Mouse (Mus musculus) myocyte (in vitro differentiated cells): ENCODE results near the gene 4930452B06Rik. TPM values are rescaled to one million over a fixed set of nuclear protein-coding genes. Genes with fewer than 3 reads are reported as not detected.

Experiments
- H3K27me3 ChIP-seq: one replicate; pipeline ENCODE4 v1.6.1; 2011; ENCODE audit not compliant: control insufficient read depth, insufficient read depth, insufficient read length
- H3K36me3 ChIP-seq: one replicate; pipeline ENCODE4 v1.6.1; 2011; ENCODE audit not compliant: control insufficient read depth, insufficient read depth
- H3K4me2 ChIP-seq: one replicate; pipeline ENCODE4 v1.6.1; 2011; ENCODE audit warnings: low read depth, control low read depth
- H3K4me3 ChIP-seq: one replicate; pipeline ENCODE4 v1.5.1; 2011; ENCODE audit warnings: mild to moderate bottlenecking, control low read depth, moderate library complexity
- H3K79me2 ChIP-seq: one replicate; pipeline ENCODE4 v1.6.1; 2011; ENCODE audit not compliant: control insufficient read depth, insufficient read depth
- H3ac ChIP-seq: one replicate; pipeline ENCODE4 v1.6.1; 2011; ENCODE audit not compliant: control insufficient read depth, insufficient read length
- CEBPB ChIP-seq: IDR thresholded peaks from 2 replicates; pipeline ENCODE4 v1.6.1; 2011; ENCODE audit warnings: mild to moderate bottlenecking, moderate library complexity; ENCODE audit not compliant: poor library complexity, insufficient read depth, severe bottlenecking
- E2F4 ChIP-seq: IDR thresholded peaks from one replicate; pipeline ENCODE4 v1.6.1; 2011; ENCODE audit warnings: mild to moderate bottlenecking, control low read depth, moderate library complexity; ENCODE audit not compliant: insufficient read depth
- MAX ChIP-seq: IDR thresholded peaks from one replicate; pipeline ENCODE4 v1.6.1; 2011; ENCODE audit warnings: low read depth, mild to moderate bottlenecking, control low read depth
- MYOD1 ChIP-seq, 3 experiments: IDR thresholded peaks; one replicate each; pipeline ENCODE4 v1.6.1; 2011; ENCODE audit warnings: control low read depth in 2 of 3, low read depth in 2 of 3, mild to moderate bottlenecking in 2 of 3, moderate library complexity in 1 of 3; ENCODE audit not compliant: insufficient read length in 2 of 3, control insufficient read depth in 1 of 3
- MYOG ChIP-seq, 3 experiments: IDR thresholded peaks; one replicate each; pipeline ENCODE4 v1.6.1; 2011; ENCODE audit warnings: control low read depth in 2 of 3, low read depth in 2 of 3, mild to moderate bottlenecking in 2 of 3; ENCODE audit not compliant: insufficient read length in 2 of 3, control insufficient read depth in 1 of 3, insufficient read depth in 1 of 3
- POLR2A ChIP-seq: IDR thresholded peaks from one replicate; pipeline ENCODE4 v1.6.1; 2011; ENCODE audit warnings: low read depth, mild to moderate bottlenecking, control low read depth, moderate library complexity; ENCODE audit not compliant: insufficient read length
- POLR2AphosphoS2 ChIP-seq: IDR thresholded peaks from one replicate; pipeline ENCODE4 v1.6.1; 2011; ENCODE audit warnings: low read depth, control low read depth; ENCODE audit not compliant: insufficient read length
- REST ChIP-seq: IDR thresholded peaks from one replicate; pipeline ENCODE4 v1.6.1; 2011; ENCODE audit warnings: mild to moderate bottlenecking, control low read depth, moderate library complexity; ENCODE audit not compliant: insufficient read depth, insufficient read length
- SRF ChIP-seq: IDR thresholded peaks from one replicate; pipeline ENCODE4 v1.6.1; 2011; ENCODE audit warnings: low read depth; ENCODE audit not compliant: control insufficient read depth, insufficient read length
- TCF12 ChIP-seq: IDR thresholded peaks from one replicate; pipeline ENCODE4 v1.6.1; 2011; ENCODE audit warnings: mild to moderate bottlenecking, control low read depth; ENCODE audit not compliant: poor library complexity, insufficient read depth, severe bottlenecking
- TCF3 ChIP-seq: IDR thresholded peaks from one replicate; pipeline ENCODE4 v1.6.1; 2011; ENCODE audit warnings: low read depth, control low read depth; ENCODE audit not compliant: insufficient read length
- USF1 ChIP-seq: IDR thresholded peaks from one replicate; pipeline ENCODE4 v1.6.1; 2011; ENCODE audit warnings: low read depth, mild to moderate bottlenecking, control low read depth, moderate library complexity
- polyA plus RNA-seq: library from polyadenylated mRNA; unstranded; fragments of >200 nt; fragmentation: generic; extraction: Trizol; gene quantifications from one replicate; pipeline ENCODE4 v1.2.1, GENCODE M21; 2012; ENCODE audit warnings: missing spikeins

The 4930452B06Rik gene
- polyA plus RNA-seq, 1 experiment: 0.04 TPM

DNA sequence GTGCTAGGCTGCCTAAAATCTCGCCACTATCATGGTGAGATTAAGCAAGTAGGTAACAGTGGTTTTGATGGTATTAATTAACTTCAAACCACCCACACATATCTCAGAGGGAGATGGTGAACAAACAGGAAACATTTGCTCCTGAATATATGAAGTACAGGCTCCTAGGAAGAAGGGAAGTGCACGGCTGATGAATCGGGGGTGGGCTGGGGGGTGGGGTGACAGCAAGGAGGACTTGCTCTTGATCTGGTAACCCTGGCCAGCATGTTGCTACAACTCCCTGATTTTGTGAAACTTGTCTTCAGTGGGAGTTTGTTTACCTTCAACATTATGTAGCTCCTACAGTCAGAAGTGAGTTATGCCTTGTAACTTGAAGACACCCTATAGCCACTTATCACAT is 224.4 kb downstream of the 4930452B06Rik start:
- H3K4me3 ChIP-seq: no peak overlapping the region
- no peak for TF ChIP-seq SRF
- TF ChIP-seq E2F4: no peak
- TF ChIP-seq MYOG (IDR thresholded peaks at IDR 0.05; ENCODE audit: control insufficient read depth in 1 of 3, insufficient read depth in 1 of 3, insufficient read length in 2 of 3, low read depth in 2 of 3): no peak
- TF ChIP-seq TCF3: no peak
- no peak for TF ChIP-seq POLR2A
- no peak for TF ChIP-seq USF1
- no peaks in the 10 kb centered on the region for H3K79me2 ChIP-seq
- no peaks in the 10 kb centered on the region for H3K36me3 ChIP-seq
- H3K4me2 ChIP-seq: no peak overlapping the region
- no peak overlapping the region for H3ac ChIP-seq
- H3K27me3 ChIP-seq: no peaks in the 10 kb centered on the region

DNA sequence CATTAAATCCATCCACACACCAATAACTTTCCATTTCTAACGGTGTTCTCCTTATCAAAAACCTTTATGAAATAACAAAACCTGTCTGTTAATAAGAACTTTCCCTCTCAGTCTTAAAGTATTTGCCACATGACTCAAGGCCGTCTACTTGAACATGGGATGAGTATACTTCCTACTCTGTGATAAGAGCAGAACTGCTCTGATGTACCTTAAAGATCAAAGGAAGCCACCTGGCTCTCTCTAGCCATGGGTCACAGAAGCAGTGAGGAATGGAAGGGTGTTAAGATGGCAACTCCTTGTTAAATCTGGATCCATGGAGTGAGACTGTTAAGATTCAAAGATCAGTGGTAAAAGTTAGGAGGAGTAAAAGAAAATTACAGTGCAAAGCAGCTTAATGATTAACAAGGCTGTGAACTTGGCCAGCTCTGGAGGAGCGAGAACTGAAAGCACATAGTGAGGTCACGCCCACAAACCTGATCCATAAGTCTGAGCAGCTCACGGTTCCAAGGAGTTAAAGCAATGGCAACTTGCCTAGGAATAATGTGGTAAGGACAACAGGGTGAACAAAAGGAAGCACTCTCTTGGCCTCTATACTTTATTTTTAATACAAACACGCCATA is 235.3 kb downstream of the 4930452B06Rik start:
- no peak overlapping the region for H3K4me3 ChIP-seq
- TF ChIP-seq TCF12 (no peak), POLR2AphosphoS2 (no peak), CEBPB (no peak), USF1 (no peak), REST (no peak), MAX (no peak), TCF3 (no peak), MYOG (IDR thresholded peaks at IDR 0.05; ENCODE audit: control insufficient read depth in 1 of 3, insufficient read depth in 1 of 3, insufficient read length in 2 of 3, low read depth in 2 of 3) (no peak)

GRCm38 (mm10) chr14:8429767-8430166 is 236.3 kb downstream of the 4930452B06Rik start:
- H3ac ChIP-seq: no peak overlapping the region
- H3K4me2 ChIP-seq: no peak overlapping the region
- H3K27me3 ChIP-seq: no peaks in the 10 kb centered on the region
- H3K4me3 ChIP-seq: no peak overlapping the region
- no peaks in the 10 kb centered on the region for H3K79me2 ChIP-seq
- TF ChIP-seq MYOD1 (IDR thresholded peaks at IDR 0.05; ENCODE audit: control insufficient read depth in 1 of 3, insufficient read length in 2 of 3, low read depth in 2 of 3): no peak
- no peak for TF ChIP-seq CEBPB
- no peak for TF ChIP-seq TCF3
- TF ChIP-seq POLR2A: no peak
- no peak for TF ChIP-seq REST
- TF ChIP-seq SRF: no peak
- TF ChIP-seq MYOG (IDR thresholded peaks at IDR 0.05; ENCODE audit: control insufficient read depth in 1 of 3, insufficient read depth in 1 of 3, insufficient read length in 2 of 3, low read depth in 2 of 3): no peak
- TF ChIP-seq E2F4: no peak
- TF ChIP-seq MAX: no peak
- no peak for TF ChIP-seq USF1
- TF ChIP-seq TCF12: no peak
- TF ChIP-seq POLR2AphosphoS2: no peak
- no peaks in the 10 kb centered on the region for H3K36me3 ChIP-seq

More for the DNA sequence above, 235.3 kb downstream of the 4930452B06Rik start:
- no peak overlapping the region for H3ac ChIP-seq
- H3K27me3 ChIP-seq: no peaks in the 10 kb centered on the region
- H3K36me3 ChIP-seq: no peaks in the 10 kb centered on the region
- H3K79me2 ChIP-seq: no peaks in the 10 kb centered on the region
- no peak overlapping the region for H3K4me2 ChIP-seq

DNA sequence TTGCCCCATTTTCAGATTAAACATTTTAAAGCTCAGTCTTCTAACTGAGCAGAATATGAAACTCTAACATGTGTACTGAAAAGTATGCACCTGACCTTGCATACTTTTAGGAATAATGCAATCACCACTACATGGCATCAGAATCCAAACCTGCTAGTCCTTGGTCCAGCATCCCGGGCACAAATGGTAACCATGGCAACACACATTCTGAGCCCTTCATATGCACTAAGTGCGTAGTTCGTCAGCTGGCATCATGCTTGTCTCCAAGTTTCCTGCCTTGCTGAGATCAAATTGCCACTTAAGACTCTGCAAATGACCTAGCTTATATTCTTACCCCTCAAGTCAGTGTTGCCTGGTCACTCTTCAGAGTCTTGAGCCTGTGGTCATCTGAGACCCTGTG is 243.2 kb downstream of the 4930452B06Rik start:
- Histone ChIP-seq H3K79me2 (no peaks in the 10 kb centered on the region), H3K4me3 (no peak overlapping the region), H3K36me3 (no peaks in the 10 kb centered on the region), H3K27me3 (no peaks in the 10 kb centered on the region), H3K4me2 (no peak overlapping the region), H3ac (no peak overlapping the region)
- TF ChIP-seq MAX: no peak
- TF ChIP-seq TCF3: no peak
- no peak for TF ChIP-seq TCF12
- TF ChIP-seq MYOG (IDR thresholded peaks at IDR 0.05; ENCODE audit: control insufficient read depth in 1 of 3, insufficient read depth in 1 of 3, insufficient read length in 2 of 3, low read depth in 2 of 3): no peak
- no peak for TF ChIP-seq USF1
- no peak for TF ChIP-seq MYOD1 (IDR thresholded peaks at IDR 0.05; ENCODE audit: control insufficient read depth in 1 of 3, insufficient read length in 2 of 3, low read depth in 2 of 3)
- TF ChIP-seq POLR2AphosphoS2: no peak
- TF ChIP-seq SRF: no peak
- no peak for TF ChIP-seq E2F4
- no peak for TF ChIP-seq REST
- no peak for TF ChIP-seq CEBPB
- no peak for TF ChIP-seq POLR2A

- Histone ChIP-seq H3ac (no peak overlapping the region), H3K4me2 (no peak overlapping the region), H3K79me2 (no peaks in the 10 kb centered on the region), H3K4me3 (no peak overlapping the region), H3K27me3 (no peaks in the 10 kb centered on the region), H3K36me3 (no peaks in the 10 kb centered on the region)
- TF ChIP-seq TCF3 (no peak), TCF12 (no peak), REST (no peak), USF1 (no peak), MYOG (IDR thresholded peaks at IDR 0.05; ENCODE audit: control insufficient read depth in 1 of 3, insufficient read depth in 1 of 3, insufficient read length in 2 of 3, low read depth in 2 of 3) (no peak), SRF (no peak), POLR2A (no peak), MYOD1 (IDR thresholded peaks at IDR 0.05; ENCODE audit: control insufficient read depth in 1 of 3, insufficient read length in 2 of 3, low read depth in 2 of 3) (no peak), CEBPB (no peak), POLR2AphosphoS2 (no peak), E2F4 (no peak), MAX (no peak)
These were observed 244.7 kb downstream of the 4930452B06Rik start for GRCm38 (mm10) chr14:8421199-8421787.
